Mouse (Mus musculus) retina, postnatal 7 days (tissue): ENCODE measurements around the gene Fkrp.

Experiments
- DNase-seq: peaks from one replicate; pipeline ENCODE4 v3.0.0-alpha.2; 2012; ENCODE audit warnings: low read depth, low spot score

The Fkrp gene

GRCm38 (mm10) chr7:16816475-16817122 is at the start of gene Fkrp:
Gene Fkrp (minus strand): TSS chr7:16816732.
- peak; percentile 33 for DNase-seq

GRCm38 (mm10) chr7:16859902-16860651 is 43.5 kb upstream of the Fkrp start:
- DNase-seq = no peak

DNA sequence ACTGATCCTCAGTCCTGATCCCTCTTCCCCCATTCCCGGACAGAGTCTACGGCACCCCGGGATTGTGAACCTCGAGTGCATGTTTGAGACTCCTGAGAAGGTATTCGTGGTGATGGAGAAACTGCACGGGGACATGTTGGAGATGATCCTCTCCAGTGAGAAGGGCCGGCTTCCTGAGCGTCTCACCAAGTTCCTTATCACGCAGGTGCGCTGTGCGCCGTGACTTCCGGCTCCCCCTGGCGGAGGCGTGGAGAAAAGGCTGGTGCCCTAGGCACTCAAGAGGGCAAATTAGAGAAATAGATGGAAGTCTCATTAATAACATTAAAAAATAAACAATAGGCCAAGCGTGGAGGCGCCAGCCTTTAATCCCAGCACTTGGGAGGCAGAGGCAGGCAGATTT is 41.8 kb upstream of the Fkrp start:
- DNase-seq = no peak

GRCm38 (mm10) chr7:16853302-16853831 is 36.8 kb upstream of the Fkrp start:
- DNase-seq = no peak

- DNase-seq = no peak
These were observed 35.1 kb upstream of the Fkrp start for GRCm38 (mm10) chr7:16851636-16852035.

DNA sequence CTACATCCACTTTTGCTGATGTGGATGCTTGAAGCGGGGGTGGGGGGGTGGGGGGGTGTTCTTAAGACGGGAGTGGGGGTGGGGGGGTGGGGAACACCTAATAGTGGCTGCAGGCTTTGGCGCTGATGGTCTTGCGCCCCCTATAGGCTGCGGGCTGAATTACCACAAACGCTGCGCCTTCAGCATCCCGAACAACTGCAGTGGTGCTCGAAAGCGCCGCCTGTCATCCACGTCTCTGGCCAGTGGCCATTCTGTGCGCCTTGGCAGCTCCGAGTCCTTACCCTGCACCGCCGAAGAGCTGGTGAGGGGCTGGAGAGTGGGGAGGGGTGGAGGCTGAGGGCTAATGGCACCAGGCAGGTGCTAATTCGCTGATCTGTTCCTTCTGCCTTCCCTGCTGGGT is 32.0 kb upstream of the Fkrp start:
- no peak for DNase-seq

DNA sequence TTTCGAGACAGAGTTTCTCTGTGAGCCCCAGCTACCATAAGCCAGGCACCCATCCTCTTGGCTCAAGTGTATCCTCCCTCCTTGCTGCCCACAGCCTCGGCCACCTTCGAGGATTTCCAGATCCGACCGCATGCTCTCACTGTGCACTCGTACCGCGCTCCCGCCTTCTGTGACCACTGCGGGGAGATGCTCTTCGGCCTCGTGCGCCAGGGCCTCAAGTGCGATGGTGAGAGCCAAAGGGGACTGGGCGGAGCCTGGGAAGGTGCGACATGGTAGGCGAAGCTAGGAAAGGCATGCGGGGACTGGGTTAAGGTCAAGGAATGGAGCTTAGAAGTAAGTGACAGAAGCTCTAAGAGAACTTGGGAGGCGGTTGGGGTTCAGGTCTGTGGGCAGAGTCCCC is 31.0 kb upstream of the Fkrp start:
- no peak for DNase-seq

- no peak for DNase-seq
These were observed 30.2 kb upstream of the Fkrp start for GRCm38 (mm10) chr7:16846775-16847174.

DNA sequence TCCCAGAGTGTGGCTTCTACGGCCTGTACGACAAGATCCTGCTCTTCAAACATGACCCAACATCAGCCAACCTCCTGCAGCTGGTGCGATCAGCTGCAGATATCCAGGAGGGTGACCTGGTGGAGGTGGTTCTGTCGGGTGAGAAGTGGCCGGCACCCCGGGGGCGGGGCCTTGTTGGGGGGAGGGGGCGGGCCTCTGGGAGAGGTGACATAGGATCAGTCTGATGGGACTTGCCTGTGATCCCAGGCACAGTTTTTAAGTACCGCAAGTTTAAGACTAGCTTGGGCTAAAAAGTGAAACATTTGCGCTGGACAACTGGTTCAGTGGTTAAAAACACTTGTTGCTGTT is 29.3 kb upstream of the Fkrp start:
- DNase-seq = no peak

- DNase-seq = no peak
These were observed 28.7 kb upstream of the Fkrp start for GRCm38 (mm10) chr7:16845072-16845819.

- no peak for DNase-seq
These were observed 28.2 kb upstream of the Fkrp start for GRCm38 (mm10) chr7:16844696-16845071.

DNA sequence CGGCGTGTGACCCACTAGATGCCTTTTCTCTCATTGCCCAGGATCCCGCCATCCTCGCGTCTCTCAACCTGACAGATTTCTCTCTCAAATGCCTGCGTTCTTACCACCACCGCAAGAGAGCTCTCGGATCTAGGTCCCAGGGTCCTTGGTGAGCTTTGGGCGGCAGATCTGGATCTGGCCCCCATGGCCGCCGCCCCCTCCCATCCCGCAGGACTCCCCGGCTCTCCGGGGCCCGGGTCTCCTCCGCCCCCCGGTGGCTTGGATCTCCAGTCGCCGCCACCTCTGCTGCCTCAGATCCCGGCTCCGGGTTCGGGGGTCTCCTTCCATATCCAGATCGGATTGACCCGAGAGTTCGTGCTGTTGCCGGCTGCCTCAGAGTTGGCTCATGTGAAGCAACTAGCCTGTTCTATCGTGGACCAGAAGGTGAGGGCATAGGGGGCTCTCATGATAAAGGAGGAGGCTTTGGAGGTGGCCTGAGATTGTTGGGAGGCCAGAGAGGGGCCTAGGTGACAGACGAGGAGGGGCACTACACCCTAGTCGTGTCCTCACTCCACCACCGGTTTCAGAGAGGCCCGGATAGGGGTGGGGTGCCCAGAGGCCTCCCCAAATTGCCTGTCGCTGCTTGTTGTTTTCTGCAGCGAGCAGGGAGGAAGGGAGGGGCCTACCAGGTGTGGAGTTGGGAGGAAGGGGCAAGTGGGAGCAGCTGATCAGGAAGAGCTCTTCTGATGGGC is 27.1 kb upstream of the Fkrp start:
- DNase-seq = no peak

DNA sequence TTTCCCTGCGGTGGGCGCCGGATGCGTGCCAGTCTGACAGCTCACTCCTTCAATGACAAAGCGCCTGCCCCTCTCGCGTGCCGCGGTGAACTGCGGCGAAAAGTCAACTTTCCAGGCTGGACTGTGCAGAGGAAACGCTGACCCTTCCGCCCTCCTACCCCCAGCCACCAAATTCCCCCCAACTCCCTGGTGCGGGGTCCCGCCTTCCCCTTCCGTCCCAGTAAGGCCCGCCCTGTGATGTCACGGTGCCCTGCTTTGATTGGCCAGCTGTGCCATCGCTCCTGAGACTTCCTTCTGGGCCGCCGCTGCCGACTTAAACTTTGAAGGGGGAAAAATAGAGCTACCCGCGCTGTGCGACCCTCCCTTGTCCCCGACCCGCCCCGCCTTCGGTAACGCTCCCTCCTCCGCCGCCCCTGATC is 26.1 kb upstream of the Fkrp start, which contains the start of gene Prkd2:
Gene Prkd2, plus strand, starts transcription at position 258 of the 419 bp plus-strand sequence.
- peak; percentile 70 for DNase-seq

DNA sequence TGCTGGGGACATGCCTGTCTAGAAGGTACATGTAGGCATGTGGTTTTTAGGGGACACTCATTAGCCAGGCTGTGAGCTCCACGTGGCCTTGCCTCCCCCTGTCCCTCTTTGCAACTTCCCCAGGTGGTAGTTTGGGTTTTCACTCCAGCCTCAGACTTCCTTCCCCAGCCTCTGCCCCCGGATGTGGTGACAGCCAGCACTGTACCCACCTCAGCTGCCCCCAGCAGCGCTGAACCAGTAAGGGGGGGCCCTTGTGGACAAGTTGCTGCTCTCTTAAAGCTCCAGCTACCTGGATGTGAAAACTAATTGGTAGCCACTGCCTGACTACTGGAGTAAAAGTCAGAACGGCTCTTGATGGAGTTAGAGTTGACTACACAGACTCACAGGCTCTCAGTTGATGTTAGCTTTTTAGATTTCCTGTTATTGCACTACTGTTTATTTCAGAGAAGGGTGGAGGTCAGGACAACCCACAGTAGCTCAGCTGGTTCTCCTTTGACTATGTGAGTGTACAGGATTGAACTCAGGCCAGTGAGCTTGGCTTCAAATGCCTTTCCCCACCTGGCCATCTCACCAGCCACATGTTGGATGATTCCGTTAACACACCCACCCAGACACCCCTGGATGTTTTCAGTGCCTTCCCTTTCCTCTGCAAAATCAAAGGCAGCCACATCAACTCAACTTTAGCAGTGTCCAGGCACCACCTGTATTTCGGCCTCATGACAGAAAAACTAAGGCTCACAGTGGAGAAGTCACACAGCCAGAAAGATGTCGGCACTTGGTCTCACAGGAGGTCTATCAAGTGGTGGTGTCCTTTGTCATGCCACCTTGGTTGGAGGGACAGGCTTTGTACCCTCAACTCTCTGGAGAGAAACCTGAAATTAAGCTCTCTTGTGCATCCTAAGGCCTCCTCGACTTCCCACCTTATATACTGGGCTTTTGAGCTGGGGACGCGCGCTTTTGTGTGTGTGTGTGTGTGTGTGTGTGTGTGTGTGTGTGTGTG is 25.3 kb upstream of the Fkrp start:
- no peak for DNase-seq

- no peak for DNase-seq
These were observed 24.5 kb upstream of the Fkrp start for GRCm38 (mm10) chr7:16841078-16841477.

- DNase-seq = no peak
These were observed 23.6 kb upstream of the Fkrp start for GRCm38 (mm10) chr7:16840109-16840491.

DNA sequence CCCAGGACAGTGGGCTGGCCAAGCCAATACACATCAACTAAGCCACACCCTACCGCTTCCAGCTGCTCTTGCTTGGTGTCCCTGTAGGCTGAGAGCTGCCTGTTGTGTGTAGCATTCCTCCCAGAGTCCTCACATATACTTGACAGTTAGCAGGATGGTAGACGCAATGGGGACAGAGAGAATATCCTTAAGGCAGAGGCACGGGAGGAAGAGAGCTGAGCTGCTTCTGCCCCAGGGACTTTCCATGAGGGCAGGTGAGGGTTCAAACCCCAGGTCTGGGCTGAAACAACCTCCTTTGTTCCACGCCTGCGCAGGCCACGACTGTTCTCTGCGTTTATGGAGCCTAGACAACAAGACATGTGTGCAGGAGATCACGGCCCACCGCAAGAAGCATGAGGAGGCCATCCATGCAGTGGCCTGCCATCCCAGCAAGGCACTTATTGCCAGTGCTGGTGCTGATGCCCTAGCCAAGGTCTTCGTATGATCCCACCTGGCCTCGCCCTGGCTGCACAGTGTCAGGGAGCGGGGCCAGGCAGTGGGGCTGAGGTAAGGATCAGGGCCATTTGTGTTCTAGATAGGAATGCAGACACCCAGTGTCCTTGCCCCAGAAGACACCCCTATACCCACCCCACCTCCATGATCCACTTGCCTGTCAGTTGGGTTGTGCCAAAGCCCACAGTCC is 23.0 kb upstream of the Fkrp start:
- no peak for DNase-seq

- DNase-seq = no peak
These were observed 22.4 kb upstream of the Fkrp start for GRCm38 (mm10) chr7:16838804-16839426.
